Mouse (Mus musculus) urinary bladder, postnatal 14 days (tissue): Measurements from ENCODE around the gene Tnfrsf14.

Experiments used
- DNase-seq: peaks from one replicate; pipeline ENCODE4 v3.0.0; 2021; ENCODE audit warnings: low spot score

Tnfrsf14 gene

GRCm38 (mm10) chr4:154915286-154915685 is 13.1 kb downstream of the Tnfrsf14 start:
- DNase-seq = no peak

DNA sequence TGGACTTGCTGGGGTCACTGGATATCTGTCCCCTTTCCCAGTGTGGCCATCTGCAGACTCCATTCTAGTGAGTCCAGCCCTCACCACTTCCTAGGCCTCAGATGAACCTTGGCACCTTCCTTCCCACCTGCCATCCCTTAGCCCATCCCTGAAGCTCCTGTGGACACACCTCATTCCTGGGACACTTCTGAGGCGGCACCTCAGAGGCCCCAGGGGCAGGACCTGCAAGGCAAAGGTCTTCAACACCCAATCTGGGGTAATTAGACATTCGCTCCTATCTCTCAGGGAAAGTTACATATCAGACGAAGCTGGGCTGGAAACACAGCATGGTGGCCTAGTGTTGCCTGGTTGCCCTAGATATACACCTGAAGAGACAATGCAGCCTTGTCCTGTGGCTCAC is 13.7 kb downstream of the Tnfrsf14 start:
- no peak for DNase-seq

- DNase-seq = no peak
Measured at GRCm38 (mm10) chr4:154914252-154914651, 14.1 kb downstream of the Tnfrsf14 start.

GRCm38 (mm10) chr4:154913845-154914244 is 14.5 kb downstream of the Tnfrsf14 start:
- no peak for DNase-seq

- no peak for DNase-seq
Measured at GRCm38 (mm10) chr4:154911644-154912043, 16.7 kb downstream of the Tnfrsf14 start.

DNA sequence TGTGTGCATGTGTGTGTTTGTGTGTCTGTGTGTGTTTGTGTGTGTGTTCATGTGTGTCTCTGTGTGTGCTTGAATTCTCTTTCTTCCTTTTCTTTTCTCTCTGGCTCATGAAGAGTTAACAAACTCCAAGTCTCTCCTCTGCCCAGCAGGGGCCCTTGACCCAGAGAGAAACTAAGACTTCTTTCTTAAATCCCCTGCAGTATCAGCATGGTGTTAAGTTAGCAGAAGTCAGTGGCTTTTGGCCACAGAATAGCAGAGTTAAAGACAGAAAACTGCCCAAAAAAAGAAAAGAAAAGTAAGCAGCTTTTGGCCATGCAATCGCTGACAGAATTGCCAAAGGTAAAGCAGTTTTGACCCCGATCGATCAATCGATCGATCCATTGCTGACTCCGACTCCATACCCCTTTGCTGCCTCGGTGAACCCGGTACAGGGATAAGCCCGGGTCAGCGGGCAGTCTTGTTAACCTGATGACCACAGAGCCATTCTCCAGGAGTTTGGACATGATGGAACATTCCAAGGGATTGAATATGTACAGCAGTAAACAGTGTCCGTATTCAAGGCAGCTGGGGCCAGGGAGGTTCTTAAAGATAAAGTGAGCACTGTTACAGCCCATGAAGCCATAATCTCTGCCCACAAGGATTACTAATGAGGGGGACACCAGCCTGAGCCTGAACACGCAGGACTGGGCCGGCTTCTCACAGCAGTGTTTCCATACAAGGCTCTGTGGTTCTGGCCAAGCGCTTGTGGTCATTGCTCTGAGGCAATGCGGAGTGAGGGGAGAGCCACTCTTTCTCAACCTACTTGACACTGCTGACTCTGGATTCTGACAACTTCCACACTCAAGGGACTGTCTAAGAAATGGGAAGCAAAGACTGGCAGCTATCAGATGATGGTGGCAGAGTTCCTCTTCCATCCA is 17.5 kb downstream of the Tnfrsf14 start:
- no peak for DNase-seq

GRCm38 (mm10) chr4:154908490-154908889 is 19.9 kb downstream of the Tnfrsf14 start:
- no peak for DNase-seq

DNA sequence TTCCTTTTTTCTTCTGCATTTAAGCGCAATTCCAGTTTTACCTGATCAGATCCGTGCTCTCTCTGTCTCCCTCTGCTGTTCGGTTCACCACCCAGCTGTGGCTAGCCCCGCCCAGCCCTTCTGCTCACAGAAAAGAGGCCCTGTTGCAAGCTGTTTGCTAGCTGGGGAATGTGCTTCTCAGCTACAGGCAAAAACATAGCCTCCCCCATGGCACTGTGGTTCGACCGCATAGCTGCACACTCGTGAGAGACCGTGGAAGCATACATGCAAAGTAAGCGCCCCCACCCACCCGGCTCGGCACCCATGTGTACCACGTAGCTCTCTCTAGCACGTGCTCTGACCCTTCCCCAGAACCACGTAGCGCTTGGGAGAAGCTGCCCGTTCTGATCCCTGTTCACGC is 20.5 kb downstream of the Tnfrsf14 start:
- peak; percentile 77 for DNase-seq

DNA sequence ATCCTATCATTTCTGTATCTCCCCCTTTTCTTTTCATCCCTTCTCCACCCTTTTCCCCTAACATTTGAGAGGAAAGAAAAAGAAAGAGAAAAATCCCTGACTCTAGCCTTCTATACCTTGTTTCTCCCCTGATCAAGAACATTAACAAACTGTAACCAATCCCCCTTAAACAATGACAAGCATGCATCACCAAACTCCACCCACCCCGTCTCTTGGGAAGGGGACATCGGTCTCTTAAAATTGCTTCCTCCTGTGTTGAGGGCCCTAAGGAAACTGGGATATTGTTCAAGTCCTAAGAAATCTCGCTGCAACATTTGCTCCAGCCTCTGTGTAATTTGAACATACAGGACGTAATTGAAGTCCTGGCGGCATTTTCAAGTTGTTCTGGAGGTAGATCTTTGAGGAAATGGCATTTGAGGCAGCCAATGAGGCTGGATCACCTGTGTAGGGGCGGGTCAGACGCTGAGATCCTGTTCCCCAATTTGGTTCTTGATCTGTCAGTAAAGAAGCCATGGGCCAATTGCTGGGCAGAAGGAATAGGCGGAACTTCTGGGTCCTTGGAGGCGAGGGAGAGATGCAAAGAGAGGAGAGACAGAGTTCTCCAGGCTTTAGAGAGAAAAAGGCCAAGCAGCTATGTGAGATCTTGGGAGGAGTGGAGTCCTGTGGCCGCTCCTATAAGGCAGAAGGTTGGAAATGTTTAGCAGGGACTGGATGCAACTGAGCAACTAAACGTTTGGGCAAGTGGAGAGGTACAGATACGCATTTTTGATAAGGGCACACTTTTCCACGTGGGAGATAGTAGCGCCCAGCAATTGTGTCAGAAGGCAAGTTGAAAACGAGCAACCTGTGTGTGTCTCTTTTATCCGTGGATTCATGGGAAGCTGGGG is 23.9 kb downstream of the Tnfrsf14 start:
- peak; percentile 82 for DNase-seq

GRCm38 (mm10) chr4:154902371-154902770 is 26.0 kb downstream of the Tnfrsf14 start:
- DNase-seq = no peak

DNA sequence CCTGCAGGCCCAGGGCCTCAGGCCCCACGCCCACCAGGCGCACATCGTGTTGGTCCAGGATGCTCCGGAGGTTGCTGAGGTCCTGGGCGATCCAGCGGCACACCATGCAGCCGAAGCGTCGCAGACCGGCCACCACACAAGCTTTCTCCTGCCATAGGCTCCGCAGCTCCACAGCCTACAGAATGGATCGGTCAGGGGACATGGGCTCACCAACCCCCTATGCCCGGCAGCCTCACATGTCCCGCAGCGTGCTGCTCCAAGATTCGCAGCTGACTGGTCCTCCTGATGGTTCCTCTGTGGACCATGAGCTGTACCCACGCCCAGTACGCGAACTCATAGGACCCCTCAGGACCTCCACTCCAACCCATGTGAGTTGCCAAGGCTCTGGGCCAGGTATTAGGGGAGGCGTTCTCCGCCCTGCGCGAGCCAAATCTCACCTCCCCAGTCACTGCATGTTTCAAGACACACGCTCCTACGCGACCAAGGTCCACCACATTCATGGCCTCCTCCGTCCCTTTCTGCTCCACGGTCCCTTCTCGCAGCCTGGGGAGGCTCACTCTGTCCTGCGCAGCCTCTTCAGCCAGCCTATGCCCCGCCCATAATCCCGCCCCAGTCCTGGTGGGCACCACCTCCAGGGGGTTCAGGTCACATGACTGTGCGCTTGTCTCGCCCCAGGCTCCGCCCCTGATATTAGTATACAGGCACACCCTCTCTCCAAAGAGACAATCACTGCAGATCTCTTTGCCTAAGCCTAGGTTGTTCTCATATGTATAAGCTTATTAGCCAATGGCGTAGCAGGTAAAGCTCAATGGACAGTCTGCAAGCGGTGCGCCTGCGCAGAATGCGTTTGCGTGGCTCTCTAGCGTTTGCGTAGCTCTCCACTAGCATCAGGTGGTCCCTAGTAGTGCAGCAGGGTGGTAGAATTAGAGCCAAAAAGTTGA is 29.6 kb downstream of the Tnfrsf14 start, which contains the start of gene Fam213b:
Fam213b (minus strand) TSS at position 630 of the 941 bp plus-strand sequence.
- peak; percentile 84 for DNase-seq

GRCm38 (mm10) chr4:154897676-154898465 is 30.5 kb downstream of the Tnfrsf14 start:
- DNase-seq = no peak

DNA sequence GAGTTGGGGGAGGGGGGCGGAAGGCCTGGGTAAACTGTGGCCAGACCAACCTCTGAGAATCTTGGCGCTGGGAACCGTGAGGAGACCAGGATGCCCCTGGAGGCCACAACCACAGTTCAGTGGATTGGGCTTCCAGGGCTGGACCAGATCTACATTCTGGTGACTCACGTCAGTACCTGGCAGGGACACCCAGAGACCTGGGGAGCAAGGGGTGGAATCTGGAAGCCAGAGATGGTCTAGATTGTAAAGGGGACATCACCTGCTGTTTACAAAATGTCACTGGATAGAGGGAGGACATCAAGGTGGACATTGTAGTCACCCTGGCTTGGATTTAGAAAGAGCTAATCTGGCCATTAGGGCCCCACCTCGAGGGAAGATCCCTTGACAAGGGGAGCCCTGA is 32.8 kb downstream of the Tnfrsf14 start:
- DNase-seq = no peak

GRCm38 (mm10) chr4:154890887-154891286 is 37.5 kb downstream of the Tnfrsf14 start:
- DNase-seq = no peak

DNA sequence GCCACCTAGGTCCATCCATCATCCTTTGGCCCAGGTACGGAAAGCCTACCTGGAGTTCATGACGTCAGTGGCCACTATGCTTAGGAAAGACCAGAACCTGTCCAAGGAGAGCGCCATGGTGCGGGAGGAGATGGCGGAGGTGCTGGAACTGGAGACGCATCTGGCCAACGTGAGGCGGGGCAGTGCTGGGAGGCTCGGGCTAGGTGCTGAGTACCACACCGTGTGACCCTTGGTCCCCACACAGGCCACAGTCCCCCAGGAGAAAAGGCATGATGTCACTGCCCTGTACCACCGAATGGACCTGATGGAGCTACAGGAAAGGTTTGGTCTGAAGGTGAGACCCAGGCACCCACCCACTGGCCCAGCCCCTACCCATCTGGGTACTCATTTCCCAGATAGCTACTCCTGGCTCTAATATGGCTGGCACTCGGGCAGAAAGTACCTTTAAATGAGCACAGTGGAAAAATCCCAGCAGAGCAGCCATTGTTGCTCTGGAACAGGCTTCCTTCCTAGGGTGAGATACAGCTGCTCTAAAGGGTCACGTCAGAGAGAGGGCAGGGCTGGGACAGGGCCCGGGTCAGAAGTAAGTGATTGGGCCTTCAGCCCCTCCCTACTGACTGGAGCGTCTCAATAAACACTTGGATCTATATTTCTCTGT is 40.6 kb downstream of the Tnfrsf14 start:
- no peak for DNase-seq

DNA sequence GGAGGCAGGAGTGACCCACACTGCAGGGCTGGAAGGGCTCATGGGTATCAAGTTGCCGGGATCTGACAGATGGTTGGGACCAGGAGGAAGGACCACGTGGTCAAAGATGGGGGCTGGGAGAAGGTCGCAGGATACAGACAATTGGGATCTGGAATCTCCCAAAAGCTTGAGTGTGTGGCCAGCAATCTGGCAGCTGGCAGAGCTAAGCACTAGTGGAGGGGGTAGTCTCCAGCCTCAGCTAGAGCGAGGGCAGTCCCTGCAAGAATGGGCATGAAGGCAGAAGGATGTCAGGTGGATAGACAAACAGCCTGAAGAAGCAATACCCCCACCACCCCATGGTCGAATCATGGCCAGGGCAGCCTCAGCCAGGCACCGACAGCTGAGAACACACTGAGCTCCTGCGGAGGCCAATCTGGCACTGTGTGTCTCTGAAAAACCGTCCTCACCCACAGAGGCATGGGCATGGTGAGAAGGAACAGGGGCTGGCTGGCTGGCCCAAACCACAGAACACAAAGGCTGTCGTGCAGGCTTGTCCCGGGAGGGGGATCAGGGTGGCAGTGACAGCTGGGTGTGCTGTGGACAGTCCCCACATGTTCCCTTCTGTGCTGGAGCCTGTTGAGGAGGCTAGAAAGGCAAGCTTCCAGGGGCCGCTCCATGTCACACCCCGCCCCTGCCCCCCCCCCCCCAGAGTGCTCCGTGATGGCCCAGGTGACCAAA is 41.3 kb downstream of the Tnfrsf14 start:
- no peak for DNase-seq

DNA sequence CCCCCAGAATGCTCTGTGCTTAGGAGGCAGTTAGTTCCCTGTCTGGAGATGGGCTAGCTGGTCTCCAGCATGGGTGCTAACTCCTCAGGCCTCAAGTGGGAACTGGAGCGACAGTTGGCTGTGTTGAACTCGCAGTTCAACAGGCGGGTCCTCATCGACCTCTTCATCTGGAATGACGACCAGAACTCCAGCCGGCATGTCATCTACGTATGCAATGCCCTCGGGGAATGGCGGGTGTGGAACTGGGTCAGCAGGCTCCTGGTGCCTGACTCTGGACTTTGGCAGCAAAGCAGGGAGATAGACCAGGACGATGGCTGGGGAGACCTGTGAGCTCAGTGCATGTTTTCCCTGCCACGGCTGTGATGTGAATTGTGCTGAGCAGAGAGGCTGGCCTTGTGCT is 42.9 kb downstream of the Tnfrsf14 start:
- no peak for DNase-seq

GRCm38 (mm10) chr4:154882014-154882659 is 46.2 kb downstream of the Tnfrsf14 start:
- DNase-seq = no peak

GRCm38 (mm10) chr4:154880730-154881129 is 47.6 kb downstream of the Tnfrsf14 start:
- no peak for DNase-seq
